17 mouse cellular contexts compared by ENCODE assay signal in the genomic region with DNA sequence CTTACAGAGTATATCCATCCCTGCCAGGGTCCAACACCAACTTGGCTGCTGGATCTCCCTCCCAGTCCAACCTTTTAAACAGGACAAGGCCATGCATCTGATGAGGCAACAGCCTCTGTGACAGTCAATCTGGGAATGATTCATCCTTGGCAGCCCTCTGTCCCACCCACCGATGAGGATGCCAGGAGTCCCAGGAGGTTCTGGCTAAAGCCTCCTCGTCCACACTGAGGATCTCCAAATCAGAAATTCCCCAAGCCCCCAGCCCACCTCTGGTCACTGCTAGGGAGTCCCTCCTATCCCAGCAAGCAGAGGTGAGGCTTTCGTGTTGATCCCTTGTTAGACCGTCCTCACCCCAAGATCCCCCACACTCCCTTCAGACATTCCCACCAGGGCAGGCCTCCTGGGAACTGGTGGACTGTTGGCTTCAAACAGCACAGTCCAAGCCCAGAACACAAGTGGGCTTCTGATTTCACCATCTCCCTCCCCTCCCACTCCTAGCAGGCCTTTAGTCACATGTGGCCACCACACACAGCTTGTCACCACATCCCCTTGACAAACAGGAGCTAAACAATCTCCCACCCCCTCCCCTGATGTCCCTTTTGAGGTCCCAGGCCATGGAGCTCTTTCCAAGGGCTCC. TPM values are rescaled to one million over a fixed set of nuclear protein-coding genes. Genes with fewer than 3 reads are reported as not detected.
DNase-seq lines count a peak whose midpoint lies in the region; ATAC-seq lines count a peak whose summit lies in the region.
"Had no signal": no experiment of that assay in that cellular context is flagged by ENCODE, and none has a peak within 500 bp of the region (broad histone marks: within the 10 kb centered on the region; RNA-seq: fewer than 3 reads in every experiment).

No protein-coding gene starts in this region.

- no peak overlapping the region for H3K4me3 ChIP-seq in kidney, embryonic 15.5 days (replicated peaks)
- H3K4me3 ChIP-seq: limb, embryonic 12.5 days had no signal

- peaks cover 22% of the 10 kb centered on the region for H3K36me3 ChIP-seq in kidney, embryonic 15.5 days
- H3K36me3 ChIP-seq: limb, embryonic 12.5 days had no signal

- H3K9ac ChIP-seq in kidney, embryonic 15.5 days = no peak overlapping the region
- H3K9ac ChIP-seq: limb, embryonic 12.5 days had no signal

- intact Hi-C loops in left cerebral cortex, postnatal 10 days (cut with DNase I) = no loop called here

- no peaks in the 10 kb centered on the region for H3K27me3 ChIP-seq in kidney, embryonic 15.5 days
- H3K27me3 ChIP-seq: limb, embryonic 12.5 days had no signal

- no peak for ATAC-seq in kidney, embryonic 15.5 days (replicated peaks; ENCODE audit: low FRiP score)
- ATAC-seq: activated CD4-positive, CD25-positive, alpha-beta regulatory T cell, adult 4 months; forebrain, embryonic 14.5 days had no signal

- H3K27ac ChIP-seq in kidney, embryonic 15.5 days = no peak overlapping the region
- H3K27ac ChIP-seq: limb, embryonic 12.5 days; macrophage had no signal

- DNase-seq in ovary, adult 18-20 months (ENCODE audit: low spot score) = peak; percentile 45
- DNase-seq in ovary, postnatal 10 days (ENCODE audit: low spot score) = no peak
- peak; percentile 75 for DNase-seq in adrenal gland, postnatal 10 days
- peak; percentile 44 for DNase-seq in heart, adult 8-10 months (ENCODE audit: low spot score)
- peak; percentile 67 for DNase-seq in skeletal muscle tissue, adult 2 months (ENCODE audit: low read depth, low spot score)
- no peak for DNase-seq in frontal cortex, adult 2 months (ENCODE audit: extremely low spot score in 1 of 2, low spot score in 1 of 2)
- no peak for DNase-seq in left cerebral cortex, postnatal 10 days (ENCODE audit: extremely low spot score in 1 of 2, low spot score in 2 of 2)
- DNase-seq: kidney, adult 18-20 months; thymus, postnatal 4 days had no signal

- 79% methylated on average over 4 of the region's 4 CpGs for WGBS in kidney, embryonic 15.5 days

- no peaks in the 10 kb centered on the region for H3K9me3 ChIP-seq in kidney, embryonic 15.5 days (replicated peaks)

- no peaks in the 10 kb centered on the region for H3K4me1 ChIP-seq in kidney, embryonic 15.5 days
- H3K4me1 ChIP-seq: limb, embryonic 12.5 days had no signal

- no peak overlapping the region for H3K4me2 ChIP-seq in kidney, embryonic 15.5 days
- H3K4me2 ChIP-seq: limb, embryonic 12.5 days had no signal

RNA-seq across cellular contexts. Expression of gene Icosl, which starts 11.0 kb away (rescaled TPM):
- total RNA-seq in adrenal gland, postnatal 10 days (2021) = 10 to 100 TPM in 1 of 2 experiments, 1 to 10 TPM in 1; 8.6 to 12.6 TPM
- total RNA-seq in heart, adult 8-10 months (2022) = 1 to 10 TPM; 6.1 to 7.9 (median 7.0) TPM
- 5.6 and 7.1 TPM in 2 replicates for polyA plus RNA-seq in kidney, embryonic 15.5 days (2015; fragmentation: Nextera tagmentation; extraction: Ambion mirVana)
- polyA plus RNA-seq in frontal cortex, adult 2 months (2012; rRNA removed) = 2.6 and 2.9 TPM in 2 replicates
- total RNA-seq in left cerebral cortex, postnatal 10 days (2021) = 1 to 10 TPM; 1.4 to 1.9 TPM

RNA-seq across cellular contexts. Expression of gene Aire, which starts 36.7 kb away (rescaled TPM):
- total RNA-seq in adrenal gland, postnatal 10 days (2021) = under 1 TPM in 1 of 2 experiments, not detected in 1; 0.12 TPM
- not detected for total RNA-seq in heart, adult 8-10 months (2022)
- polyA plus RNA-seq in kidney, embryonic 15.5 days (2015; fragmentation: Nextera tagmentation; extraction: Ambion mirVana) = 1.6 TPM in 2 replicates
- 0.13 and 0.30 TPM in 2 replicates for polyA plus RNA-seq in frontal cortex, adult 2 months (2012; rRNA removed)
- total RNA-seq in left cerebral cortex, postnatal 10 days (2021) = under 1 TPM in 1 of 2 experiments, not detected in 1; 0.28 TPM
- polyA plus RNA-seq: heart, postnatal 0 days; macrophage had no signal

RNA-seq across cellular contexts. Expression of gene Dnmt3l, which starts 38.3 kb away (rescaled TPM):
- 1 to 10 TPM; 2.4 to 6.4 TPM for total RNA-seq in adrenal gland, postnatal 10 days (2021)
- total RNA-seq in heart, adult 8-10 months (2022) = under 1 TPM in 2 of 4 experiments, not detected in 2; 0.38 to 0.65 TPM
- 0.68 and 1.1 TPM in 2 replicates for polyA plus RNA-seq in kidney, embryonic 15.5 days (2015; fragmentation: Nextera tagmentation; extraction: Ambion mirVana)
- polyA plus RNA-seq in frontal cortex, adult 2 months (2012; rRNA removed) = 0.34 and 0.52 TPM in 2 replicates
- under 1 TPM in 1 of 2 experiments, not detected in 1; 0.81 TPM for total RNA-seq in left cerebral cortex, postnatal 10 days (2021)
- total RNA-seq: layer of hippocampus, postnatal 10 days had no signal
- polyA plus RNA-seq: activated CD4-positive, CD25-positive, alpha-beta regulatory T cell, adult 4 months; embryonic facial prominence, embryonic 11.5 days; forebrain, embryonic 14.5 days; heart, postnatal 0 days; limb, embryonic 12.5 days had no signal

Comparison
In these comparisons a context has a peak if more than half of its experiments do, and no peak if none do; other contexts are left out.
1. DNase-seq: peak in ovary, adult 18-20 months (single experiment), adrenal gland, postnatal 10 days (single experiment), heart, adult 8-10 months (single experiment) and skeletal muscle tissue, adult 2 months (single experiment); none in ovary, postnatal 10 days (single experiment), frontal cortex, adult 2 months (0 of 2) and left cerebral cortex, postnatal 10 days (0 of 2).